Mouse (Mus musculus) erythroblast, embryonic 14.5 days (primary cell): Measurements from ENCODE around the gene Tbc1d2. TPM values are rescaled to one million over a fixed set of nuclear protein-coding genes. Genes with fewer than 3 reads are reported as not detected.
"Not testable (repeated sequence)": the region's sequence is repeated elsewhere in the genome, so short reads cannot be mapped to it uniquely, and the experiment has no call there.

Experiments used
- H3K27me3 ChIP-seq: 2 replicates; pipeline ENCODE4 v1.6.1; 2012; ENCODE audit warnings: inconsistent platforms; ENCODE audit not compliant: control insufficient read depth
- H3K36me3 ChIP-seq: 2 replicates; pipeline ENCODE4 v1.6.1; 2012; ENCODE audit warnings: mild to moderate bottlenecking, inconsistent platforms; ENCODE audit not compliant: control insufficient read depth
- H3K4me1 ChIP-seq: 2 replicates; pipeline ENCODE4 v1.6.1; 2012; ENCODE audit warnings: inconsistent platforms; ENCODE audit not compliant: control insufficient read depth
- H3K4me3 ChIP-seq: replicated peaks from 2 replicates; pipeline ENCODE3; 2012; ENCODE audit warnings: moderate library complexity, mild to moderate bottlenecking, inconsistent platforms
- H3K9me3 ChIP-seq: 2 replicates; pipeline ENCODE4 v1.6.1; 2012; ENCODE audit warnings: low read length, inconsistent platforms, mixed read lengths; ENCODE audit not compliant: control insufficient read depth
- GATA1 ChIP-seq: IDR thresholded peaks from 2 replicates; pipeline ENCODE4 v1.6.1; 2012; ENCODE audit warnings: low read length, inconsistent platforms, mixed read lengths
- TAL1 ChIP-seq: IDR thresholded peaks from 3 replicates; pipeline ENCODE4 v1.6.1; 2012; ENCODE audit warnings: low read length, inconsistent platforms, mixed read lengths
- polyA plus RNA-seq: library from polyadenylated mRNA; stranded (reverse); fragments of >175 nt; gene quantifications from 2 replicates; pipeline ENCODE4 v1.2.3, GENCODE M21; 2012

Tbc1d2 gene
- polyA plus RNA-seq, 1 experiment: 0.03 TPM

GRCm38 (mm10) chr4:46655298-46655697 lies 5.3 kb upstream of the Tbc1d2 start:
- H3K27me3 ChIP-seq: peaks cover 40% of the 10 kb centered on the region
- TF ChIP-seq TAL1 (no peak), GATA1 (no peak)

GRCm38 (mm10) chr4:46649161-46649560 lies 848 bp downstream of the Tbc1d2 start:
- H3K9me3 ChIP-seq: no peaks in the 10 kb centered on the region
- TF ChIP-seq GATA1: no peak
- no peak for TF ChIP-seq TAL1
- peaks cover 19% of the 10 kb centered on the region for H3K4me1 ChIP-seq
- H3K4me3 ChIP-seq: no peak overlapping the region
- peaks cover 60% of the 10 kb centered on the region for H3K27me3 ChIP-seq
- no peaks in the 10 kb centered on the region for H3K36me3 ChIP-seq

More at GRCm38 (mm10) chr4:46655298-46655697, 5.3 kb upstream of the Tbc1d2 start:
- no peak overlapping the region for H3K4me3 ChIP-seq
- no peaks in the 10 kb centered on the region for H3K9me3 ChIP-seq
- no peaks in the 10 kb centered on the region for H3K36me3 ChIP-seq
- peaks cover 8% of the 10 kb centered on the region for H3K4me1 ChIP-seq

- no peaks in the 10 kb centered on the region for H3K36me3 ChIP-seq
- H3K4me1 ChIP-seq: no peaks in the 10 kb centered on the region
- no peaks in the 10 kb centered on the region for H3K9me3 ChIP-seq
- TF ChIP-seq GATA1 (no peak), TAL1 (no peak)
- peaks cover 9% of the 10 kb centered on the region for H3K27me3 ChIP-seq
- no peak overlapping the region for H3K4me3 ChIP-seq
Observed at GRCm38 (mm10) chr4:46643676-46644112, 6.3 kb downstream of the Tbc1d2 start.

GRCm38 (mm10) chr4:46642924-46643675 lies 6.9 kb downstream of the Tbc1d2 start:
- H3K4me1 ChIP-seq: no peaks in the 10 kb centered on the region
- TF ChIP-seq TAL1 (no peak), GATA1 (no peak)
- H3K36me3 ChIP-seq: no peaks in the 10 kb centered on the region
- H3K27me3 ChIP-seq: peaks cover 4% of the 10 kb centered on the region
- H3K4me3 ChIP-seq: no peak overlapping the region
- no peaks in the 10 kb centered on the region for H3K9me3 ChIP-seq

GRCm38 (mm10) chr4:46641283-46641682 lies 8.7 kb downstream of the Tbc1d2 start:
- Histone ChIP-seq H3K4me3 (no peak overlapping the region), H3K4me1 (peaks cover 4% of the 10 kb centered on the region), H3K36me3 (no peaks in the 10 kb centered on the region), H3K9me3 (no peaks in the 10 kb centered on the region), H3K27me3 (no peaks in the 10 kb centered on the region)
- TF ChIP-seq TAL1 (no peak), GATA1 (no peak)

- Histone ChIP-seq H3K27me3 (no peaks in the 10 kb centered on the region), H3K4me3 (no peak overlapping the region), H3K36me3 (no peaks in the 10 kb centered on the region), H3K4me1 (peaks cover 11% of the 10 kb centered on the region), H3K9me3 (no peaks in the 10 kb centered on the region)
- TF ChIP-seq TAL1: no peak
- TF ChIP-seq GATA1: no peak
Observed at GRCm38 (mm10) chr4:46639866-46640265, 10.1 kb downstream of the Tbc1d2 start.

- peaks cover 15% of the 10 kb centered on the region for H3K4me1 ChIP-seq
- H3K9me3 ChIP-seq, H3K27me3 ChIP-seq, H3K36me3 ChIP-seq, H3K4me3 ChIP-seq: not testable (repeated sequence)
Observed at GRCm38 (mm10) chr4:46637250-46637649, 12.8 kb downstream of the Tbc1d2 start.

- no peak for TF ChIP-seq TAL1
- no peak for TF ChIP-seq GATA1
- H3K4me1 ChIP-seq: peaks cover 19% of the 10 kb centered on the region
- H3K27me3 ChIP-seq: no peaks in the 10 kb centered on the region
- H3K9me3 ChIP-seq: no peaks in the 10 kb centered on the region
- no peak overlapping the region for H3K4me3 ChIP-seq
- H3K36me3 ChIP-seq: no peaks in the 10 kb centered on the region
Observed at GRCm38 (mm10) chr4:46635702-46636430, 14.1 kb downstream of the Tbc1d2 start.

GRCm38 (mm10) chr4:46634881-46635280 lies 15.1 kb downstream of the Tbc1d2 start:
- Histone ChIP-seq H3K36me3 (no peaks in the 10 kb centered on the region), H3K4me3 (no peak overlapping the region), H3K9me3 (no peaks in the 10 kb centered on the region), H3K4me1 (peaks cover 19% of the 10 kb centered on the region), H3K27me3 (no peaks in the 10 kb centered on the region)
- TF ChIP-seq TAL1: no peak
- TF ChIP-seq GATA1: no peak

- H3K9me3 ChIP-seq, H3K4me3 ChIP-seq, H3K27me3 ChIP-seq, H3K36me3 ChIP-seq: not testable (repeated sequence)
- H3K4me1 ChIP-seq: peaks cover 19% of the 10 kb centered on the region
Observed at GRCm38 (mm10) chr4:46633565-46633964, 16.4 kb downstream of the Tbc1d2 start.
